ENCODE assay signal across 10 mouse cellular contexts in genomic region chr3:34569998-34570397, GRCm38 (mm10).
A peak's percentile ranks its signal among the peaks of the same experiment; 100 is the strongest.
DNase-seq lines count a peak whose midpoint lies in the region; ATAC-seq and TF ChIP-seq lines count a peak whose summit lies in the region.
"Had no signal": no experiment of that assay in that cellular context is flagged by ENCODE, and none has a peak within 500 bp of the region (broad histone marks: within the 10 kb centered on the region; RNA-seq: fewer than 3 reads in every experiment).

No protein-coding gene starts in this region.

- no peaks in the 10 kb centered on the region for H3K27me3 ChIP-seq in hindbrain, embryonic 12.5 days
- H3K27me3 ChIP-seq in hindbrain, embryonic 16.5 days (replicated peaks; ENCODE audit: control insufficient read depth, insufficient read depth, low read length): no peaks in the 10 kb centered on the region; the same call in 1 of the 2 replicates
- peaks cover 26% of the 10 kb centered on the region for H3K27me3 ChIP-seq in limb, embryonic 10.5 days (ENCODE audit: low read depth, poor library complexity, severe bottlenecking)
- H3K27me3 ChIP-seq in thymus, adult 2 months (ENCODE audit: control insufficient read depth, insufficient read depth, low read length): no peaks in the 10 kb centered on the region
- H3K27me3 ChIP-seq in kidney, adult 2 months (replicated peaks; ENCODE audit: control insufficient read depth, insufficient read depth, low read length): no peaks in the 10 kb centered on the region

- no peak for TF ChIP-seq POLR2A in thymus, adult 2 months (IDR thresholded peaks at IDR 0.05; ENCODE audit: control insufficient read depth, extremely low read depth, insufficient read depth, low read length, poor library complexity)
- no peak for TF ChIP-seq POLR2A in kidney, adult 2 months (IDR thresholded peaks at IDR 0.05; ENCODE audit: low read depth, low read length)

- no peak overlapping the region for H3K9ac ChIP-seq in hindbrain, embryonic 12.5 days
- H3K9ac ChIP-seq in hindbrain, embryonic 16.5 days (ENCODE audit: low read depth, low read length): no peak overlapping the region

- H3K27ac ChIP-seq in hindbrain, embryonic 12.5 days: 0 out of 2 replicates have a peak overlapping the region, but pooled peaks have one; percentile 1
- H3K27ac ChIP-seq in hindbrain, embryonic 16.5 days (ENCODE audit: low read depth, low read length): no peak overlapping the region
- H3K27ac ChIP-seq in limb, embryonic 10.5 days: no peak overlapping the region
- H3K27ac ChIP-seq in thymus, adult 2 months (ENCODE audit: control insufficient read depth, insufficient read depth, low read length): no peak overlapping the region
- no peak overlapping the region for H3K27ac ChIP-seq in kidney, adult 2 months (ENCODE audit: insufficient read depth, low read depth, low read length)

- H3K9me3 ChIP-seq in hindbrain, embryonic 12.5 days (replicated peaks): no peaks in the 10 kb centered on the region
- H3K9me3 ChIP-seq in hindbrain, embryonic 16.5 days (ENCODE audit: control insufficient read depth, low read length): no peaks in the 10 kb centered on the region
- no peaks in the 10 kb centered on the region for H3K9me3 ChIP-seq in limb, embryonic 10.5 days (replicated peaks)

- WGBS in hindbrain, embryonic 12.5 days: 62% methylated on average over 10 of the region's 10 CpGs
- WGBS in hindbrain, embryonic 16.5 days: 54% methylated on average over 10 of the region's 10 CpGs
- WGBS in limb, embryonic 10.5 days: 58% methylated on average over 10 of the region's 10 CpGs
- WGBS in thymus, adult 2 months: 94% methylated on average over 10 of the region's 10 CpGs
- 89% methylated on average over 10 of the region's 10 CpGs for WGBS in kidney, adult 2 months

- H3K4me3 ChIP-seq in hindbrain, embryonic 12.5 days: no peak overlapping the region
- H3K4me3 ChIP-seq in hindbrain, embryonic 16.5 days (ENCODE audit: low read length): no peak overlapping the region
- no peak overlapping the region for H3K4me3 ChIP-seq in limb, embryonic 10.5 days
- H3K4me3 ChIP-seq in thymus, adult 2 months (ENCODE audit: control insufficient read depth, insufficient read depth, low read length): no peak overlapping the region
- H3K4me3 ChIP-seq in kidney, adult 2 months (ENCODE audit: insufficient read depth, low read depth, low read length): no peak overlapping the region

- TF ChIP-seq CTCF in thymus, adult 2 months (IDR thresholded peaks at IDR 0.05; ENCODE audit: borderline replicate concordance, control insufficient read depth, extremely low read depth, insufficient read depth, low read length, poor library complexity): no peak
- no peak for TF ChIP-seq CTCF in kidney, adult 2 months (conservative IDR thresholded peaks at IDR 0.05; ENCODE audit: insufficient read depth, insufficient read length, low read depth, low read length)

- no peak for ATAC-seq in hindbrain, embryonic 12.5 days (ENCODE audit: low FRiP score)
- no peak for ATAC-seq in hindbrain, embryonic 16.5 days

- DNase-seq in embryo, embryonic 10.5 days (ENCODE audit: low spot score): peak; percentile 69
- DNase-seq in gastrocnemius, postnatal 25 days: peak; percentile 74
- peak; percentile 37 for DNase-seq in limb, embryonic 10.5 days (ENCODE audit: low spot score)
- DNase-seq in thymus, adult 2 months: no peak
- no peak for DNase-seq in right cerebral cortex, postnatal 4 days
- no peak for DNase-seq in kidney, adult 2 months
- DNase-seq: cerebellum, postnatal 36 days; thymus, adult 18-20 months had no signal

- H3K4me2 ChIP-seq in hindbrain, embryonic 12.5 days (replicated peaks): no peak overlapping the region; the same call in 1 of the 2 replicates
- no peak overlapping the region for H3K4me2 ChIP-seq in hindbrain, embryonic 16.5 days (ENCODE audit: low read length)

- peaks cover 36% of the 10 kb centered on the region for H3K4me1 ChIP-seq in hindbrain, embryonic 12.5 days
- H3K4me1 ChIP-seq in hindbrain, embryonic 16.5 days (ENCODE audit: control insufficient read depth, insufficient read depth, low read depth, low read length): peaks cover 8% of the 10 kb centered on the region
- peaks cover 6% of the 10 kb centered on the region; the same call in 1 of the 2 replicates for H3K4me1 ChIP-seq in limb, embryonic 10.5 days
- no peaks in the 10 kb centered on the region for H3K4me1 ChIP-seq in thymus, adult 2 months (replicated peaks; ENCODE audit: control insufficient read depth, insufficient read depth, low read length)
- H3K4me1 ChIP-seq in kidney, adult 2 months (ENCODE audit: control insufficient read depth, insufficient read depth, low read length): no peaks in the 10 kb centered on the region

- H3K36me3 ChIP-seq in hindbrain, embryonic 12.5 days: no peaks in the 10 kb centered on the region
- H3K36me3 ChIP-seq in hindbrain, embryonic 16.5 days (ENCODE audit: control insufficient read depth, insufficient read depth, low read length): no peaks in the 10 kb centered on the region
- H3K36me3 ChIP-seq in limb, embryonic 10.5 days: no peaks in the 10 kb centered on the region
- H3K36me3 ChIP-seq in thymus, adult 2 months (ENCODE audit: control insufficient read depth, insufficient read depth, low read length): no peaks in the 10 kb centered on the region
- H3K36me3 ChIP-seq in kidney, adult 2 months (ENCODE audit: control insufficient read depth, insufficient read depth, low read length): no peaks in the 10 kb centered on the region

Comparison
In these comparisons a context has a peak if more than half of its experiments do, and no peak if none do; other contexts are left out.
1. DNase-seq: peak in embryo, embryonic 10.5 days (single experiment), gastrocnemius, postnatal 25 days (single experiment) and limb, embryonic 10.5 days (single experiment); none in thymus, adult 2 months (single experiment), right cerebral cortex, postnatal 4 days (single experiment) and kidney, adult 2 months (single experiment).